Mouse (Mus musculus): ENCODE measurements around the gene Lyrm1.

- TF ChIP-seq CTCF (IDR thresholded peaks at IDR 0.05; ENCODE audit: insufficient read depth, low read depth, low read length) (no peak), POLR2A (IDR thresholded peaks at IDR 0.05; ENCODE audit: insufficient read depth, low read depth, low read length) (no peak)
Observed at GRCm38 (mm10) chr7:119976256-119976655, 80.6 kb downstream of the Lyrm1 start.

Measured in olfactory bulb, adult 2 months (tissue).